Mouse (Mus musculus): ENCODE results near the gene Vps18.
A peak's percentile ranks its signal among the peaks of the same experiment; 100 is the strongest.

Gene Vps18

GRCm38 (mm10) chr2:119288270-119288882 lies at the start of gene Vps18:
Vps18 (plus strand) TSS chr2:119288740.
- peak; percentile 98 for DNase-seq

GRCm38 (mm10) chr2:119240075-119240818 lies 48.3 kb upstream of the Vps18 start:
- DNase-seq = no peak

- DNase-seq = no peak
Observed at GRCm38 (mm10) chr2:119240819-119241186, 47.7 kb upstream of the Vps18 start.

GRCm38 (mm10) chr2:119242548-119242947 lies 46.0 kb upstream of the Vps18 start:
- no peak for DNase-seq

- DNase-seq = no peak
Observed at GRCm38 (mm10) chr2:119245246-119245645, 43.3 kb upstream of the Vps18 start.

GRCm38 (mm10) chr2:119247904-119248303 lies 40.6 kb upstream of the Vps18 start:
- no peak for DNase-seq

GRCm38 (mm10) chr2:119249592-119250061 lies 38.9 kb upstream of the Vps18 start:
- peak; percentile 29 for DNase-seq

- no peak for DNase-seq
Observed at GRCm38 (mm10) chr2:119250377-119250776, 38.2 kb upstream of the Vps18 start.

- DNase-seq = peak; percentile 89
Observed at GRCm38 (mm10) chr2:119250826-119251478, 37.6 kb upstream of the Vps18 start.

GRCm38 (mm10) chr2:119254976-119255375 lies 33.6 kb upstream of the Vps18 start:
- no peak for DNase-seq

- DNase-seq = no peak
Observed at GRCm38 (mm10) chr2:119260518-119260917, 28.0 kb upstream of the Vps18 start.

- peak; percentile 69 for DNase-seq
Observed at GRCm38 (mm10) chr2:119261326-119261725, 27.2 kb upstream of the Vps18 start.

GRCm38 (mm10) chr2:119262978-119263377 lies 25.6 kb upstream of the Vps18 start:
- DNase-seq = peak; percentile 81

- DNase-seq = no peak
Observed at GRCm38 (mm10) chr2:119263813-119264212, 24.7 kb upstream of the Vps18 start.

GRCm38 (mm10) chr2:119270286-119270642 lies 18.3 kb upstream of the Vps18 start:
- DNase-seq = no peak

GRCm38 (mm10) chr2:119270643-119271331 lies 17.8 kb upstream of the Vps18 start, which contains the start of gene Rhov:
Rhov (minus strand) TSS chr2:119271272.
- DNase-seq = peak; percentile 76

GRCm38 (mm10) chr2:119274126-119274525 lies 14.4 kb upstream of the Vps18 start:
- no peak for DNase-seq

GRCm38 (mm10) chr2:119276926-119277325 lies 11.6 kb upstream of the Vps18 start:
- DNase-seq = no peak

- DNase-seq = no peak
Observed at GRCm38 (mm10) chr2:119277810-119278209, 10.7 kb upstream of the Vps18 start.

GRCm38 (mm10) chr2:119281899-119282565 lies 6.5 kb upstream of the Vps18 start:
- no peak for DNase-seq

- no peak for DNase-seq
Observed at GRCm38 (mm10) chr2:119287372-119287771, 1.2 kb upstream of the Vps18 start.

GRCm38 (mm10) chr2:119289014-119289416 lies 475 bp downstream of the Vps18 start:
- DNase-seq = no peak

GRCm38 (mm10) chr2:119292281-119292680 lies 3.7 kb downstream of the Vps18 start:
- no peak for DNase-seq

Measured in lung, postnatal 10 days (tissue).